22 mouse cellular contexts compared by ENCODE assay signal in genomic region chr17:56792588-56792987, GRCm38 (mm10). TPM values are rescaled to one million over a fixed set of nuclear protein-coding genes. Genes with fewer than 3 reads are reported as not detected.
"Had no signal": no experiment of that assay in that cellular context is flagged by ENCODE, and none has a peak within 500 bp of the region (broad histone marks: within the 10 kb centered on the region; RNA-seq: fewer than 3 reads in every experiment).

No protein-coding gene starts in this region.

- H3K27me3 ChIP-seq: limb, embryonic 12.5 days; limb, embryonic 15.5 days; neural tube, embryonic 12.5 days; neural tube, embryonic 15.5 days; stomach, embryonic 15.5 days had no signal

- DNase-seq: kidney, adult 18-20 months; kidney, adult 9 months; kidney, postnatal 14 days; kidney, postnatal 4 days; left cerebral cortex, postnatal 4 days; lung, adult 2 months; lung, postnatal 14 days; lung, postnatal 4 days; midbrain, embryonic 14.5 days; retina, postnatal 1 day; right cerebral cortex, postnatal 25 days; spleen, adult 18-20 months; thymus, postnatal 25 days had no signal

- H3K27ac ChIP-seq: limb, embryonic 12.5 days; limb, embryonic 15.5 days; neural tube, embryonic 12.5 days; neural tube, embryonic 15.5 days; stomach, embryonic 15.5 days had no signal

- H3K4me3 ChIP-seq: limb, embryonic 12.5 days; limb, embryonic 15.5 days; neural tube, embryonic 12.5 days; neural tube, embryonic 15.5 days; stomach, embryonic 15.5 days had no signal

- ATAC-seq: intestine, embryonic 16.5 days had no signal

- H3K9me3 ChIP-seq: limb, embryonic 12.5 days; limb, embryonic 15.5 days; neural tube, embryonic 12.5 days; neural tube, embryonic 15.5 days; stomach, embryonic 15.5 days had no signal

- H3K4me2 ChIP-seq: limb, embryonic 12.5 days; limb, embryonic 15.5 days; midbrain, embryonic 11.5 days; neural tube, embryonic 12.5 days; neural tube, embryonic 15.5 days; stomach, embryonic 15.5 days had no signal

- H3K36me3 ChIP-seq: limb, embryonic 12.5 days; limb, embryonic 15.5 days; neural tube, embryonic 12.5 days; neural tube, embryonic 15.5 days; stomach, embryonic 15.5 days had no signal

- H3K9ac ChIP-seq: limb, embryonic 12.5 days; limb, embryonic 15.5 days; neural tube, embryonic 12.5 days; neural tube, embryonic 15.5 days; stomach, embryonic 15.5 days had no signal

- H3K4me1 ChIP-seq: limb, embryonic 12.5 days; limb, embryonic 15.5 days; neural tube, embryonic 12.5 days; neural tube, embryonic 15.5 days; stomach, embryonic 15.5 days had no signal

RNA-seq across cellular contexts. Expression of gene Nrtn, which starts 35.3 kb away (rescaled TPM):
- total RNA-seq: megakaryocyte progenitor cell, adult 5-6 weeks; megakaryocyte-erythroid progenitor cell, adult 5-6 weeks had no signal
